Mouse (Mus musculus): ENCODE measurements around the gene Krt35. TPM values are rescaled to one million over a fixed set of nuclear protein-coding genes. Genes with fewer than 3 reads are reported as not detected.

The Krt35 gene
- polyA plus RNA-seq, 1 experiment from 2014 or later = 0.26 TPM

DNA sequence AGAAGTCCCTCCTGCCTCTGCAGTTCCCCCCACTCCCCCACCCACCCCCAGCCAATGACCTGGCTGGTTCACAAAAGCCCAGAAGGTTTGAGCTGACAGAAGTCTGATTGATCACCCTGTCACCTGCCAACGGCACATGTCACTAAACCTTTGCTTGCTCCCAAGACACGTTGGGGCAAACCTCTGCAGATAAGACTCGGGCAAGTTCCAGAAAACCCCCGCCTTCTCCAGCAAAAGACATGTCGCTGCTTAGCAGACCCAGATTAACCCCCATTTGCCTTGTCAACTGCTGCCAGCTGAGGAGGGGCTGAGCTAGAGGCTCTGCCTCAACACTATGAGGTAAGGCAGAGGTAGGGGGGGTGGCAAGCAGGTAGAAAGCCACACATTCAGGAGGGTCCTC, 40.5 kb upstream of the Krt35 start:
- no peak for TF ChIP-seq CTCF (IDR thresholded peaks at IDR 0.05; ENCODE audit: low read depth)
- peaks cover 6% of the 10 kb centered on the region; the same call in 1 of the 2 replicates for H3K4me1 ChIP-seq (replicated peaks; ENCODE audit: control insufficient read depth, insufficient read depth, low read length)
- no peak overlapping the region for H3K27ac ChIP-seq (ENCODE audit: low read depth, low read length)
- H3K9ac ChIP-seq (ENCODE audit: low read depth, low read length) = no peak overlapping the region
- no peaks in the 10 kb centered on the region for H3K36me3 ChIP-seq (ENCODE audit: control insufficient read depth, insufficient read depth)
- H3K4me2 ChIP-seq (replicated peaks; ENCODE audit: low read depth) = no peak overlapping the region
- no peak for ATAC-seq
- no peaks in the 10 kb centered on the region for H3K9me3 ChIP-seq (ENCODE audit: control insufficient read depth)
- no peaks in the 10 kb centered on the region for H3K27me3 ChIP-seq (replicated peaks; ENCODE audit: control insufficient read depth, insufficient read depth, low read length)
- 26% methylated on average over 5 of the region's 5 CpGs for WGBS
- no peak overlapping the region for H3K4me3 ChIP-seq (ENCODE audit: low read depth, low read length)

DNA sequence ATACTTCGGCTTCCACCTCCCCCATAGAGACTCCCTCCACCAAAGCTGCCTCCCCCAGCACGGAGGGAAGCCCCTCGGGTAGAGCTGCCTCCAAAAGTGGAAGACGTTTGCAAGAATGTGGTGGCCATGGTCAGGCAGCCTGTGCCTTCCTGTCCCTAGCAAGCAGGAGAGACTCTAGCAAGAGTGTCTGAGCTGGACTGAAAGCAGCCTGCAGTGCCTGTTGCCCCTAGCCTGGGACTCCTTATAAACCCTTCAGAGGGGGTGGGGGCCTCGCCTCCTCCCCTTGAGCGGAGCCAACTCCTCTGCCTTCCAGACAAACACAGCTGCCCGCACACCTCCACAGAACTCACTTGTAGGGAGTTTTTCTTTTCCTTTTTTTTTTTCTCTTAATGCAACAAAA, 39.7 kb upstream of the Krt35 start, which contains the start of gene Krt15:
Gene Krt15, minus strand, starts transcription at position 198 of the 400 bp plus-strand sequence.
- WGBS = 79% methylated on average over 7 of the region's 7 CpGs
- ATAC-seq = no peak
- H3K36me3 ChIP-seq (ENCODE audit: control insufficient read depth, insufficient read depth) = no peaks in the 10 kb centered on the region
- H3K9ac ChIP-seq (ENCODE audit: low read depth, low read length) = no peak within 1 kb of the TSS
- no peak within 1 kb of the TSS for H3K27ac ChIP-seq (ENCODE audit: low read depth, low read length)
- no peak within 1 kb of the TSS for H3K4me3 ChIP-seq (ENCODE audit: low read depth, low read length)
- no peaks in the 10 kb centered on the region for H3K9me3 ChIP-seq (ENCODE audit: control insufficient read depth)
- H3K27me3 ChIP-seq (replicated peaks; ENCODE audit: control insufficient read depth, insufficient read depth, low read length) = no peaks in the 10 kb centered on the region
- H3K4me2 ChIP-seq (replicated peaks; ENCODE audit: low read depth) = no peak within 1 kb of the TSS
- peaks cover 6% of the 10 kb centered on the region; the same call in 1 of the 2 replicates for H3K4me1 ChIP-seq (replicated peaks; ENCODE audit: control insufficient read depth, insufficient read depth, low read length)
- no peak for TF ChIP-seq CTCF (IDR thresholded peaks at IDR 0.05; ENCODE audit: low read depth)

DNA sequence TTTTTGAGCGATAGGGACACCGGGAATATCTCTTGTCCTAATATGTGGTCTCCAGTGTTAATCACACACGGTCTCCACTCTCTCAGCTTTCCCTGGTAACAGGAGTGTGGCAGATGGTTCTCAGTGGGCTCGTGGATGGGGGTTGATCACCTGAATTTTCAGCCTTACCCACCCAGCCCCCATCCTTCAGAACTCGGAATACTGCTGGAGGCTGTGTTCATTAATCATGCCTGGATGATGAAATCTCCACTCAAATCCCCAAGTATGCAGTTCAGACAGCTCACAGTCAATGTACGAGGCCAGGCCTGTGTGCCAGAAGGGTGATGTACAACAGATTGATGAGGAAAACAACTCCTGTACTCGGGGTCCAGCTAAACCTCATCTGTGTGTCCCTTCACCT, 28.9 kb upstream of the Krt35 start:
- no peak for ATAC-seq
- WGBS = 76% methylated on average over 7 of the region's 7 CpGs
- no peaks in the 10 kb centered on the region for H3K4me1 ChIP-seq (replicated peaks; ENCODE audit: control insufficient read depth, insufficient read depth, low read length)
- H3K27ac ChIP-seq (ENCODE audit: low read depth, low read length) = no peak overlapping the region
- H3K9ac ChIP-seq (ENCODE audit: low read depth, low read length) = no peak overlapping the region
- H3K27me3 ChIP-seq (replicated peaks; ENCODE audit: control insufficient read depth, insufficient read depth, low read length) = no peaks in the 10 kb centered on the region
- H3K4me3 ChIP-seq (ENCODE audit: low read depth, low read length) = no peak overlapping the region
- no peak overlapping the region for H3K4me2 ChIP-seq (replicated peaks; ENCODE audit: low read depth)
- no peak for TF ChIP-seq CTCF (IDR thresholded peaks at IDR 0.05; ENCODE audit: low read depth)
- no peaks in the 10 kb centered on the region for H3K36me3 ChIP-seq (ENCODE audit: control insufficient read depth, insufficient read depth)
- no peaks in the 10 kb centered on the region for H3K9me3 ChIP-seq (ENCODE audit: control insufficient read depth)

DNA sequence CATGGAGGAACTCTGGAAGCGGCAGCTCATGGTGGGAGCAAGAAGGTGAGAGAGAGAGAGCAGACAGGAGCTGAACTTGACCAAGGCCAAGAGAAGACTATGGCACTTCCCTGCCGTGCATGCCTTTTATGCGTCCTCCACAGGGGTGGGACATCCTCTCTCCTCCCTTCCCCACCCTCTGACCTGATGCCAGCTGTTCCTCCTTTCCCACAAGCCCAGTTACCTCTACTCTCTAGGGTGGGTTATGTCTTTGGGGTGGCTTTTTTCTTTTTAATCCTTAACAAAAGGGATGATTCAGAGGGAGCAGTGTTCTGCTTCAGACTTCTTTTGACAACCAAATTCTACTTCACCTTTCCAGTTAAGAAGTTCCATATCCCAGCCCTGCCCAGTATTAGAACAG, 25.4 kb upstream of the Krt35 start, which contains the start of gene Krt13:
Gene Krt13, minus strand, starts transcription at position 101 of the 400 bp plus-strand sequence.
- no peaks in the 10 kb centered on the region for H3K9me3 ChIP-seq (ENCODE audit: control insufficient read depth)
- no peak for TF ChIP-seq CTCF (IDR thresholded peaks at IDR 0.05; ENCODE audit: low read depth)
- no peak within 1 kb of the TSS for H3K9ac ChIP-seq (ENCODE audit: low read depth, low read length)
- H3K36me3 ChIP-seq (ENCODE audit: control insufficient read depth, insufficient read depth) = no peaks in the 10 kb centered on the region
- 71% methylated on average over 3 of the region's 3 CpGs for WGBS
- no peak for ATAC-seq
- no peaks in the 10 kb centered on the region for H3K27me3 ChIP-seq (replicated peaks; ENCODE audit: control insufficient read depth, insufficient read depth, low read length)
- no peak within 1 kb of the TSS for H3K4me2 ChIP-seq (replicated peaks; ENCODE audit: low read depth)
- no peak within 1 kb of the TSS for H3K4me3 ChIP-seq (ENCODE audit: low read depth, low read length)
- no peaks in the 10 kb centered on the region for H3K4me1 ChIP-seq (replicated peaks; ENCODE audit: control insufficient read depth, insufficient read depth, low read length)
- no peak within 1 kb of the TSS for H3K27ac ChIP-seq (ENCODE audit: low read depth, low read length)

DNA sequence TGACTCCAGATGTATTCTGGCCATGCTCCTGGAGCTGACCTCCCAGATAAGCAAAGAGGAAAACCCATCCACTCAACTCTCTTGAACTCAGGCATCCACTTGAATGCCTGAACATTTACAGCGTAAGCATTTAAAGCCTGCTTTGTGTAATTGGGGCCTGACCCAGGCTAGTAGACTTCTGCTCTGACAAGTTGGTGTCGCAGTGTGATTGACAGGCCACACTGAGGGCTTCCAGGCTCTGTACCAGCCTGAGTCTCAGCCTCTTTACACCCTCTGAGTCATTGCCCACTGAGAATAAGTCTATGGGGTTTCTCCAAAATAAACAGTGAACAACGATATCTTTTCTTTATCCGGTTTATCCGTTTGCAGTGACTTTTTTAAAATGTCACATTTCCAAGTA, 24.3 kb upstream of the Krt35 start:
- WGBS = 81% methylated on average over 5 of the region's 5 CpGs
- ATAC-seq = no peak
- TF ChIP-seq CTCF (IDR thresholded peaks at IDR 0.05; ENCODE audit: low read depth) = no peak

DNA sequence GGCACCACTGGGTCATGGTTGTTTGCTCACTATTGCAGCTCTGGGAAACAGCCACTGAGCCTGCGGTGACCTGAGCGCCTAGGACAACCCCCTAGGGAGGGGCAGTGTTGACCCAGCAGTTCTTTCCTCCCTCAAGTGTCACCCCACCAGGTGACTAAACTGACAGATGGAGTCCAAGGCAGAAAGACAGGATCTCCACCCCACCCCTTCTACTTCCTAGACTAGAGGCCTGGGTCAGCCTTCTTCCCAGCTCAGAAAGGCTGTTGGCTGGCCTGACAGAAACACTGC, 17.6 kb upstream of the Krt35 start:
- ATAC-seq = peak; percentile 59; the same call in 1 of the 2 replicates
- Histone ChIP-seq H3K36me3 (ENCODE audit: control insufficient read depth, insufficient read depth) (no peaks in the 10 kb centered on the region), H3K9me3 (ENCODE audit: control insufficient read depth) (no peaks in the 10 kb centered on the region), H3K27me3 (replicated peaks; ENCODE audit: control insufficient read depth, insufficient read depth, low read length) (no peaks in the 10 kb centered on the region), H3K4me3 (ENCODE audit: low read depth, low read length) (no peak overlapping the region), H3K4me2 (replicated peaks; ENCODE audit: low read depth) (no peak overlapping the region), H3K27ac (ENCODE audit: low read depth, low read length) (no peak overlapping the region), H3K9ac (ENCODE audit: low read depth, low read length) (no peak overlapping the region), H3K4me1 (replicated peaks; ENCODE audit: control insufficient read depth, insufficient read depth, low read length) (no peaks in the 10 kb centered on the region)
- no peak for TF ChIP-seq CTCF (IDR thresholded peaks at IDR 0.05; ENCODE audit: low read depth)
- 40% methylated on average over 2 of the region's 2 CpGs for WGBS

More for the DNA sequence above, 24.3 kb upstream of the Krt35 start:
- H3K27ac ChIP-seq (ENCODE audit: low read depth, low read length) = no peak overlapping the region
- no peaks in the 10 kb centered on the region for H3K9me3 ChIP-seq (ENCODE audit: control insufficient read depth)
- H3K4me1 ChIP-seq (replicated peaks; ENCODE audit: control insufficient read depth, insufficient read depth, low read length) = no peaks in the 10 kb centered on the region
- no peaks in the 10 kb centered on the region for H3K36me3 ChIP-seq (ENCODE audit: control insufficient read depth, insufficient read depth)
- H3K4me3 ChIP-seq (ENCODE audit: low read depth, low read length) = no peak overlapping the region
- no peak overlapping the region for H3K4me2 ChIP-seq (replicated peaks; ENCODE audit: low read depth)
- H3K27me3 ChIP-seq (replicated peaks; ENCODE audit: control insufficient read depth, insufficient read depth, low read length) = no peaks in the 10 kb centered on the region
- H3K9ac ChIP-seq (ENCODE audit: low read depth, low read length) = no peak overlapping the region
